Mouse (Mus musculus) heart, postnatal 0 days (tissue): ENCODE measurements around the gene Eif2d. TPM values are rescaled to one million over a fixed set of nuclear protein-coding genes. Genes with fewer than 3 reads are reported as not detected.

Source experiments
- ATAC-seq: fragments of 200-750 bp; cut with Nextera tagmentation; 2 replicates; pipeline ENCODE4 v1.8.0; 2017; ENCODE audit warnings: low read depth, moderate number of reproducible peaks, moderate library complexity; ENCODE audit not compliant: insufficient read depth
- DNase-seq: peaks from one replicate; pipeline ENCODE4 v3.0.0-alpha.2; 2016; ENCODE audit warnings: low spot score
- H3K27ac ChIP-seq: fragments of 300-500 bp; sonication (generic); 2 replicates; pipeline ENCODE4 v1.5.1; 2014; ENCODE audit warnings: low read depth, mild to moderate bottlenecking
- H3K27me3 ChIP-seq: fragments of 300-500 bp; sonication (generic); 2 replicates; pipeline ENCODE4 v1.6.1; 2014; ENCODE audit warnings: low read length, mixed read lengths; ENCODE audit not compliant: control insufficient read depth, insufficient read depth
- H3K36me3 ChIP-seq: fragments of 300-500 bp; sonication (generic); replicated peaks from 2 replicates; pipeline ENCODE4 v1.6.1; 2014; ENCODE audit warnings: low read length, mixed read lengths; ENCODE audit not compliant: control insufficient read depth, insufficient read depth
- H3K4me1 ChIP-seq: fragments of 300-500 bp; sonication (generic); 2 replicates; pipeline ENCODE4 v1.6.1; 2014; ENCODE audit warnings: antibody characterized with exemption; ENCODE audit not compliant: control insufficient read depth, insufficient read depth
- H3K4me2 ChIP-seq: fragments of 300-500 bp; sonication (generic); 2 replicates; pipeline ENCODE4 v1.6.1; 2014; ENCODE audit warnings: low read depth, mild to moderate bottlenecking, low read length, moderate library complexity
- H3K4me3 ChIP-seq: fragments of 300-500 bp; sonication (generic); 2 replicates; pipeline ENCODE4 v1.5.1; 2014; ENCODE audit warnings: low read depth, low read length
- H3K9ac ChIP-seq: fragments of 300-500 bp; sonication (generic); replicated peaks from 2 replicates; pipeline ENCODE4 v1.6.1; 2014; ENCODE audit warnings: low read depth, low read length, mixed read lengths
- H3K9me3 ChIP-seq: fragments of 300-500 bp; sonication (generic); replicated peaks from 2 replicates; pipeline ENCODE4 v1.6.1; 2016; ENCODE audit warnings: low read length; ENCODE audit not compliant: control insufficient read depth
- CTCF ChIP-seq: IDR thresholded peaks from 2 replicates; pipeline ENCODE4 v1.5.1; 2016; ENCODE audit warnings: antibody characterized with exemption, control low read depth, low read depth
- EP300 ChIP-seq: IDR thresholded peaks from 2 replicates; pipeline ENCODE4 v1.6.1; 2016; ENCODE audit warnings: antibody characterized with exemption, low read depth
- WGBS: fragments of 180-500 bp; shearing (Covaris S2); extraction: QIAGEN DNeasy Blood & Tissue Kit; methylation state at CpG from one replicate; pipeline ENCODE4 v1.1.7; 2014; 5-methylcytosine and 5-hydroxymethylcytosine counted together
- polyA plus RNA-seq: library from polyadenylated mRNA; unstranded; fragments of >200 nt; fragmentation: Nextera tagmentation; extraction: Ambion mirVana; gene quantifications from 2 replicates; pipeline ENCODE4 v1.2.1, GENCODE M21; 2015
- total RNA-seq: library from RNA; depleted of rRNA; stranded (reverse); fragments of >200 nt; gene quantifications from 2 replicates; pipeline ENCODE4 v1.2.3, GENCODE M21; 2014; ENCODE audit warnings: low replicate concordance; rRNA removed

Gene Eif2d
- total RNA-seq: 16.6 and 27.0 TPM in 2 replicates
- 38.3 and 39.6 TPM in 2 replicates for polyA plus RNA-seq

DNA sequence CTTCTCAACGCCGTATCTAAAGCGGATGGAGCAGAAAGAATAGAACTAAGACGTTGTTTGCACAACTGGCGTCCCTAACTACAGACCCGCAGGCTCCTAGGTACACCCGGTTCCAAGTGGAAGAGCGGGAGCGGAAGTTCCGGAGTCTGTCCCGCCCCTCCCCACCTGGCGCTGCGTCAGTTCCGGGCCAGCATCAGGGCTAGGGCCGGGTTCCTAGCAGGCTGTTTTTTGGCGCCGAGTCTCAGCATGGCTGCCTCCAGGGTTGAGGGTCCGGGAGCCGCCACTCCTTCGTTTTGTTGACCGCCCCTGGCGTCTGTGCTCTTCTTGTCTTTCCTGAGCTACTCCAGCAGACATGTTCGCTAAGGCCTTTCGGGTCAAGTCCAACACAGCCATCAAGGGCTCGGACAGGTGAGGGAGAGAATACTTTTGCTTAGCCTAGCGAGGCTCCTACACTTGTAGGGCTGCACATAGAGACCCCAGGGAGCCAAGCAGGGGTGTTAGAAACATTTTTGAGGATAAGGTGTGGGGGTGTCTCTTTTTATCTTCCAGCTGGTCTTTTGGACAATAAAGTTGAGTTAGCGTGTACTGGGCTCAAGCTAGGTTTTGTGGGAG is at the start of gene Eif2d:
TSS of gene Eif2d (plus strand) at position 164 of the 612 bp plus-strand sequence.
- Histone ChIP-seq H3K27ac (peak within 1 kb of the TSS; percentile 46; the same call in 1 of the 2 replicates), H3K9me3 (no peaks in the 10 kb centered on the region), H3K27me3 (no peaks in the 10 kb centered on the region), H3K36me3 (peaks cover 3% of the 10 kb centered on the region), H3K9ac (peak within 1 kb of the TSS; percentile 56), H3K4me3 (peak within 1 kb of the TSS; percentile 60), H3K4me1 (peaks cover 5% of the 10 kb centered on the region), H3K4me2 (peak within 1 kb of the TSS; percentile 72)
- TF ChIP-seq CTCF (no peak), EP300 (no peak)
- under 1% methylated on average over 27 of the region's 27 CpGs for WGBS
- ATAC-seq (peak; percentile 94), DNase-seq (peak; percentile 85)

- ATAC-seq: peak; percentile 18
- no peak for TF ChIP-seq CTCF
- TF ChIP-seq EP300: no peak
- no peaks in the 10 kb centered on the region for H3K9me3 ChIP-seq
- peaks cover 13% of the 10 kb centered on the region for H3K4me1 ChIP-seq
- H3K4me2 ChIP-seq: peak overlapping the region; percentile 22; the same call in 1 of the 2 replicates
- no peaks in the 10 kb centered on the region for H3K27me3 ChIP-seq
- H3K9ac ChIP-seq: no peak overlapping the region
- H3K4me3 ChIP-seq: no peak overlapping the region
- WGBS: 32% methylated on average over 10 of the region's 10 CpGs
- peak overlapping the region; percentile 39; the same call in 1 of the 2 replicates for H3K27ac ChIP-seq
- no peak for DNase-seq
- H3K36me3 ChIP-seq: no peaks in the 10 kb centered on the region
Observed at GRCm38 (mm10) chr1:131103776-131104424, 49.1 kb upstream of the Eif2d start.

DNA sequence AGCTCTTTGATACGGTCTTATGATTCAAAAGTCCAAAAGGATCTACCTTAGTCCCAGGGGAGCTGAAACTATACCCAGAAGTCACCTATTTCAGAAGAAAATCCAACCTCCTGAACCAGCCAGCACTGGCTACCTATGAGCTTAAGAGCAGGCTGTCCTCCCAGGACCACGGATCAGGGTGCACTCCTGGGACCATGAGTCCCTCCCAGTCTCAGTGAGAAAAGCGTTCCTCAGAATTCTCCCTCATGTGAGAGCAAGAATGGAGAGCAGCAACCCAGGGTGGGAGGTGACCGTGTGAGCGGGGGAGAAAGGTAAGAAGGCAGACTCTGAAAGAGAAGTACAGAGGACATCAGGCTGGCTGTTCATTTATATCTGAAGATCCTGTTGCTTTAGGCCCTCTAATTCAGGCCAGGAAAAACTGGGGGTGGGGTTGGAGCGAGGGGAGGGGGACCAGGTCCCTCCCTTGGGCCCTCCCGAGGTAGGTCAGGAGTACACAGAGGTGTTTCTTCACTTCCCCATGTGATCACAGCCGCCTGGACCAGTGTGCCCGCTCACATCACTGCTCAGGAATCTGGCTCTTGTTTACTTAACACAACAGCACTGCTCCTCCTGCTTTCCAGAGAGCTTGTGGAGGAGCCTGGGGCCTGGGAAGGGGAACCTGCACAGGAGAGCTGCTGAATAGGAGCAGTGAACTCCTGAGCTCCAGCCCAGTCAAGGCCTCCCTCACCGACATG is 45.2 kb upstream of the Eif2d start:
- WGBS: 43% methylated on average over 10 of the region's 10 CpGs
- H3K4me1 ChIP-seq: peaks cover 40% of the 10 kb centered on the region
- peak; percentile 64; the same call in 1 of the 2 replicates for ATAC-seq
- TF ChIP-seq EP300 (no peak), CTCF (no peak)
- H3K9ac ChIP-seq: no peak overlapping the region
- no peak overlapping the region for H3K4me2 ChIP-seq
- no peak for DNase-seq
- H3K27me3 ChIP-seq: no peaks in the 10 kb centered on the region
- no peak overlapping the region for H3K4me3 ChIP-seq
- no peaks in the 10 kb centered on the region for H3K9me3 ChIP-seq
- H3K36me3 ChIP-seq: no peaks in the 10 kb centered on the region
- H3K27ac ChIP-seq: peak overlapping the region; percentile 43

DNA sequence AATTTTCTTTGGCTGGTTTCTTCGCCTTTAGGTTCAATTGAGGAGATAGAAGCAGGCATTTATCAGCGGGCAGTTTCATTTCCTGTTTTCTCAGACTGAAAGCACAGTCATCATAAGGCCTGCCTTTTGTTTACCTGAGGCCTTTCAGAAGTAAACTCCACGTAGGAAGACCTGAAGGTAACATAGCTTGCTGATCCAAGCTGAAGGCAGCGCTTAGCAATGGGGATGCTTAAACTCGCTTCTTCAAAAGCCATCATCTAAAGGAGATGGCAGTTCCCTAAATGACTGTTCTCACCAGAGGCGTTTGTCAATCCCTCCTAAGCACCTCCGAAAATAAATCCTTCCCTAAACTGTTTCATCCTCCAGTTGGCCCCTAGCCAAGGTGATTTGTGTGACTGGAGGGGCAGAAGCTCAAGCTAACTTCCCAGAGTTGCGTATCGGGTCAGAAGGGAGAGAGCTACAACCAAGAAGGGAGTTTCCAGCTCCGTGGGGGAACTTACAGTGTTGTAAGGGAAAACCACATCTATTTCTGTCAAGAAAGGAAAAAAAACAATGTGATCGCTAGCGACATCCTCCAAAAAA is 42.4 kb upstream of the Eif2d start:
- TF ChIP-seq EP300 (no peak), CTCF (no peak)
- Histone ChIP-seq H3K9me3 (no peaks in the 10 kb centered on the region), H3K9ac (no peak overlapping the region), H3K4me1 (peaks cover 47% of the 10 kb centered on the region), H3K27ac (peak overlapping the region; percentile 76), H3K4me3 (no peak overlapping the region), H3K36me3 (no peaks in the 10 kb centered on the region), H3K27me3 (no peaks in the 10 kb centered on the region), H3K4me2 (0 out of 2 replicates have a peak overlapping the region, but pooled peaks have one; percentile 31)
- DNase-seq (no peak), ATAC-seq (no peak)
- 28% methylated on average over 12 of the region's 12 CpGs for WGBS

- no peaks in the 10 kb centered on the region for H3K9me3 ChIP-seq
- TF ChIP-seq CTCF (peak; percentile 23; the same call in 1 of the 2 replicates), EP300 (no peak)
- H3K27ac ChIP-seq: peak overlapping the region; percentile 84
- 9% methylated on average over 6 of the region's 6 CpGs for WGBS
- DNase-seq (peak; percentile 94), ATAC-seq (peak; percentile 40; the same call in 1 of the 2 replicates)
- H3K4me1 ChIP-seq: peaks cover 47% of the 10 kb centered on the region
- no peak overlapping the region for H3K9ac ChIP-seq
- H3K36me3 ChIP-seq: no peaks in the 10 kb centered on the region
- H3K4me2 ChIP-seq: peak overlapping the region; percentile 48
- no peaks in the 10 kb centered on the region for H3K27me3 ChIP-seq
- peak overlapping the region; percentile 10; the same call in 1 of the 2 replicates for H3K4me3 ChIP-seq
Observed at GRCm38 (mm10) chr1:131112576-131112975, 40.4 kb upstream of the Eif2d start.
